ENCODE assay signal across 22 mouse cellular contexts in the genomic region with DNA sequence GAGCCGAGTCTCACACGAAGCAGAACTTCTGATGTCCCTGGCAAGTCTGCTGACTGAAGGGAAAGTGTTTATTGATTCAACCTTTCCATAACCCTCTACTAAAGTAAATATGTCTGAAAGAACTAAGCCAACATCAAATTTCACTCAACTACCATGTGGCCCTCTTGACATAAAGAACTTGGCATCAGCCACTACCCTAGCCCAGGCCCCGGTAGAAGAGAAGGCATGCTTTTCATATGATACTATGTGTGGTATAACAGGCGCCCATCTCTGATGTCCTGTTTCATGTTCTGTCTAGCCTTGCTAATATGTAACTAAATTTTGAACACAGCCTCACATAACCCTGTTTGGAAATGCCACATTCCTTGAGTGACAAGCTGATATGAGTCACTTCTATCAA.
DNase-seq lines count a peak whose midpoint lies in the region; ATAC-seq and TF ChIP-seq lines count a peak whose summit lies in the region.
"Had no signal": no experiment of that assay in that cellular context is flagged by ENCODE, and none has a peak within 500 bp of the region (broad histone marks: within the 10 kb centered on the region; RNA-seq: fewer than 3 reads in every experiment).

No protein-coding gene starts in this region.

- H3K4me2 ChIP-seq in liver, postnatal 0 days (ENCODE audit: low read depth, low read length) = no peak overlapping the region
- no peak overlapping the region for H3K4me2 ChIP-seq in liver, embryonic 11.5 days
- no peak overlapping the region for H3K4me2 ChIP-seq in lung, embryonic 16.5 days (ENCODE audit: low read depth, low read length)
- H3K4me2 ChIP-seq: embryonic facial prominence, embryonic 13.5 days; embryonic facial prominence, embryonic 15.5 days; forebrain, embryonic 12.5 days had no signal

- 0 out of 2 replicates have a peak, but pooled peaks have one; percentile 25 for ATAC-seq in liver, postnatal 0 days
- ATAC-seq in liver, embryonic 11.5 days (replicated peaks; ENCODE audit: low FRiP score) = no peak
- ATAC-seq in lung, embryonic 16.5 days (ENCODE audit: low read depth) = peak; percentile 51; the same call in 1 of the 2 replicates
- ATAC-seq: forebrain, embryonic 14.5 days had no signal

- H3K4me1 ChIP-seq in liver, postnatal 0 days (ENCODE audit: insufficient read depth) = no peaks in the 10 kb centered on the region
- H3K4me1 ChIP-seq in liver, embryonic 11.5 days (replicated peaks; ENCODE audit: control insufficient read depth, insufficient read depth, low read length) = no peaks in the 10 kb centered on the region
- H3K4me1 ChIP-seq in lung, embryonic 16.5 days (replicated peaks; ENCODE audit: control insufficient read depth, insufficient read depth, low read length) = no peaks in the 10 kb centered on the region
- H3K4me1 ChIP-seq: embryonic facial prominence, embryonic 13.5 days; embryonic facial prominence, embryonic 15.5 days; forebrain, embryonic 10.5 days; forebrain, embryonic 12.5 days had no signal

- TF ChIP-seq CTCF in liver, postnatal 0 days (IDR thresholded peaks at IDR 0.05; ENCODE audit: low read depth) = no peak

- DNase-seq in liver, postnatal 0 days = no peak
- DNase-seq in liver, embryonic 11.5 days (ENCODE audit: low spot score) = no peak
- DNase-seq in lung, postnatal 25 days (ENCODE audit: low spot score) = no peak
- peak; percentile 1 for DNase-seq in lung, postnatal 36 days
- no peak for DNase-seq in lung, postnatal 4 days
- DNase-seq: adrenal gland, adult 2 months; adrenal gland, postnatal 10 days; adrenal gland, postnatal 25 days; cerebellum, adult 11 months; cerebellum, adult 18-20 months; cerebellum, adult 8-10 months; cerebellum, adult 9-11 months; cerebellum, postnatal 14 days; cerebellum, postnatal 36 days; embryo, embryonic 11 days had no signal

- no peaks in the 10 kb centered on the region for H3K36me3 ChIP-seq in liver, postnatal 0 days (replicated peaks; ENCODE audit: insufficient read depth, low read length)
- no peaks in the 10 kb centered on the region for H3K36me3 ChIP-seq in liver, embryonic 11.5 days (ENCODE audit: control insufficient read depth, insufficient read depth, low read length)
- no peaks in the 10 kb centered on the region for H3K36me3 ChIP-seq in lung, embryonic 16.5 days (ENCODE audit: control insufficient read depth, insufficient read depth, low read length)
- H3K36me3 ChIP-seq: embryonic facial prominence, embryonic 13.5 days; embryonic facial prominence, embryonic 15.5 days; forebrain, embryonic 10.5 days; forebrain, embryonic 12.5 days had no signal

- H3K4me3 ChIP-seq in liver, postnatal 0 days (ENCODE audit: low read depth, low read length) = no peak overlapping the region
- H3K4me3 ChIP-seq in liver, embryonic 11.5 days (ENCODE audit: low read depth, low read length) = no peak overlapping the region
- no peak overlapping the region for H3K4me3 ChIP-seq in lung, embryonic 16.5 days (ENCODE audit: low read length)
- H3K4me3 ChIP-seq: embryonic facial prominence, embryonic 13.5 days; embryonic facial prominence, embryonic 15.5 days; erythroblast, embryonic 14.5 days; forebrain, embryonic 10.5 days; forebrain, embryonic 12.5 days had no signal

- WGBS in liver, postnatal 0 days (ENCODE audit: insufficient replicate concordance) = 63% methylated on average over 4 of the region's 4 CpGs
- 71% methylated on average over 4 of the region's 4 CpGs for WGBS in liver, embryonic 11.5 days
- WGBS in lung, embryonic 16.5 days = 9% methylated on average over 4 of the region's 4 CpGs

- H3K27ac ChIP-seq in liver, postnatal 0 days (ENCODE audit: low read depth) = no peak overlapping the region
- no peak overlapping the region for H3K27ac ChIP-seq in liver, embryonic 11.5 days (ENCODE audit: low read depth, low read length)
- H3K27ac ChIP-seq in lung, embryonic 16.5 days (ENCODE audit: low read length) = no peak overlapping the region
- H3K27ac ChIP-seq: embryonic facial prominence, embryonic 13.5 days; embryonic facial prominence, embryonic 15.5 days; forebrain, embryonic 10.5 days; forebrain, embryonic 12.5 days had no signal

- no peaks in the 10 kb centered on the region for H3K9me3 ChIP-seq in liver, postnatal 0 days (ENCODE audit: low read length)
- H3K9me3 ChIP-seq in liver, embryonic 11.5 days (ENCODE audit: control insufficient read depth, low read length) = no peaks in the 10 kb centered on the region
- H3K9me3 ChIP-seq in lung, embryonic 16.5 days (ENCODE audit: control insufficient read depth, low read length) = no peaks in the 10 kb centered on the region
- H3K9me3 ChIP-seq: embryonic facial prominence, embryonic 13.5 days; embryonic facial prominence, embryonic 15.5 days; forebrain, embryonic 10.5 days; forebrain, embryonic 12.5 days had no signal

- H3K9ac ChIP-seq in liver, postnatal 0 days (replicated peaks) = no peak overlapping the region
- H3K9ac ChIP-seq in liver, embryonic 11.5 days (ENCODE audit: low read depth, low read length) = no peak overlapping the region
- no peak overlapping the region for H3K9ac ChIP-seq in lung, embryonic 16.5 days (ENCODE audit: low read length)
- H3K9ac ChIP-seq: embryonic facial prominence, embryonic 13.5 days; embryonic facial prominence, embryonic 15.5 days; forebrain, embryonic 12.5 days had no signal

- H3K27me3 ChIP-seq in liver, postnatal 0 days (ENCODE audit: insufficient read depth, low read length) = no peaks in the 10 kb centered on the region
- H3K27me3 ChIP-seq in liver, embryonic 11.5 days (replicated peaks; ENCODE audit: control insufficient read depth, insufficient read depth, low read length) = no peaks in the 10 kb centered on the region
- no peaks in the 10 kb centered on the region for H3K27me3 ChIP-seq in lung, embryonic 16.5 days (ENCODE audit: control insufficient read depth, insufficient read depth, low read depth, low read length)
- H3K27me3 ChIP-seq: embryonic facial prominence, embryonic 13.5 days; embryonic facial prominence, embryonic 15.5 days; forebrain, embryonic 12.5 days had no signal

- TF ChIP-seq EP300 in liver, postnatal 0 days (IDR thresholded peaks at IDR 0.05; ENCODE audit: low read depth) = no peak
